Mouse (Mus musculus): ENCODE data around the gene Rnf214.

Gene Rnf214

DNA sequence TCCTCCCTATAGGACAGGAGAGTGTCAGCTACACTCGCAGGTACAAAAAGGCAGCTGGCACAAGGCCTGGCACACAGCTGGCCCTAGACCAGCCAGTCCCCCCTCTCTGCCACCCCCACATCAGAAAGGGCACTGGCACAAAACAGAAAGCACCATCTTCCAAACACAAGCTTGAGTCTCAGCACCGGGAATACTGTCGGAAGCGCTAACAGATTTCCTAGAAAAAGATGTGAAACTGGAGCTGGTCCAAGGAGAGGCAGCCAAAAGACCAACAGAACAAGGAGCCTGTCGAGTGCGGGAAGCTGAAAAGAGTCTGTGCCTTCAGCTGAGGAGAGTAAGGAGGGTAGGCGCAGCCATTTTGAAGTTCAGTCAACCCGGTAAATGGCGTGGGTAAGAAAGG lies 91.6 kb downstream of the Rnf214 start:
- no peak for DNase-seq (ENCODE audit: low read depth, low spot score)
